Mouse (Mus musculus) forebrain, embryonic 11.5 days (tissue): ENCODE measurements around the gene Kdm2b. TPM values are rescaled to one million over a fixed set of nuclear protein-coding genes. Genes with fewer than 3 reads are reported as not detected.

Experiments
- ATAC-seq: fragments of 200-750 bp; cut with Nextera tagmentation; replicated peaks from 2 replicates; pipeline ENCODE4 v1.8.0; 2017; ENCODE audit warnings: moderate TSS enrichment; ENCODE audit not compliant: low FRiP score
- DNase-seq: peaks from one replicate; pipeline ENCODE4 v3.0.0-alpha.2; 2017; ENCODE audit warnings: low spot score
- H3K27ac ChIP-seq: fragments of 300-500 bp; sonication (generic); 2 replicates; pipeline ENCODE4 v1.5.1; 2014; ENCODE audit warnings: low read depth, low read length
- H3K27me3 ChIP-seq: fragments of 300-500 bp; sonication (generic); 2 replicates; pipeline ENCODE4 v1.6.1; 2014; ENCODE audit warnings: mild to moderate bottlenecking, low read length, mixed read lengths; ENCODE audit not compliant: control insufficient read depth, insufficient read depth
- H3K36me3 ChIP-seq: fragments of 300-500 bp; sonication (generic); 2 replicates; pipeline ENCODE4 v1.6.1; 2014; ENCODE audit warnings: mild to moderate bottlenecking, low read length, moderate library complexity, mixed read lengths; ENCODE audit not compliant: control insufficient read depth, insufficient read depth
- H3K4me1 ChIP-seq: fragments of 300-500 bp; sonication (generic); replicated peaks from 2 replicates; pipeline ENCODE4 v1.6.1; 2014; ENCODE audit warnings: low read length, mixed read lengths; ENCODE audit not compliant: control insufficient read depth, insufficient read depth
- H3K4me2 ChIP-seq: fragments of 300-500 bp; sonication (generic); 2 replicates; pipeline ENCODE4 v1.6.1; 2014; ENCODE audit warnings: low read depth, mild to moderate bottlenecking, low read length, moderate library complexity, mixed read lengths; ENCODE audit not compliant: severe bottlenecking
- H3K4me3 ChIP-seq: fragments of 300-500 bp; sonication (generic); 2 replicates; pipeline ENCODE4 v1.5.1; 2014; ENCODE audit warnings: low read depth, low read length
- H3K9ac ChIP-seq: fragments of 300-500 bp; sonication (generic); 2 replicates; pipeline ENCODE4 v1.6.1; 2014; ENCODE audit warnings: low read length
- H3K9me3 ChIP-seq: fragments of 300-500 bp; sonication (generic); 2 replicates; pipeline ENCODE4 v1.6.1; 2016; ENCODE audit warnings: low read length, mixed read lengths; ENCODE audit not compliant: control insufficient read depth
- WGBS: fragments of 180-500 bp; shearing (Covaris S2); extraction: QIAGEN DNeasy Blood & Tissue Kit; methylation state at CpG from one replicate; pipeline ENCODE4 v1.1.7; 2014; 5-methylcytosine and 5-hydroxymethylcytosine counted together
- polyA plus RNA-seq: library from polyadenylated mRNA; unstranded; fragments of >200 nt; fragmentation: Nextera tagmentation; extraction: Ambion mirVana; gene quantifications from 2 replicates; pipeline ENCODE4 v1.2.1, GENCODE M21; 2014

Kdm2b gene
- polyA plus RNA-seq, 1 experiment from 2014 or later = 92.4 TPM

- H3K9me3 ChIP-seq = no peaks in the 10 kb centered on the region
- ATAC-seq = no peak
- 89% methylated on average over 6 of the region's 6 CpGs for WGBS
- H3K36me3 ChIP-seq = no peaks in the 10 kb centered on the region
- no peak overlapping the region for H3K4me3 ChIP-seq
- no peak for DNase-seq
- H3K27me3 ChIP-seq = no peaks in the 10 kb centered on the region
- no peaks in the 10 kb centered on the region for H3K4me1 ChIP-seq
- H3K4me2 ChIP-seq = no peak overlapping the region
- H3K27ac ChIP-seq = no peak overlapping the region
- H3K9ac ChIP-seq = no peak overlapping the region
Measured at GRCm38 (mm10) chr5:123027436-123027835, 37.8 kb upstream of the Kdm2b start.

- Histone ChIP-seq H3K27me3 (no peaks in the 10 kb centered on the region), H3K4me1 (no peaks in the 10 kb centered on the region), H3K27ac (no peak overlapping the region), H3K4me3 (no peak overlapping the region), H3K36me3 (no peaks in the 10 kb centered on the region), H3K9me3 (no peaks in the 10 kb centered on the region), H3K9ac (no peak overlapping the region), H3K4me2 (no peak overlapping the region)
- WGBS = 71% methylated on average over 6 of the region's 6 CpGs
- DNase-seq = no peak
- no peak for ATAC-seq
Measured at GRCm38 (mm10) chr5:123026414-123026813, 36.8 kb upstream of the Kdm2b start.

DNA sequence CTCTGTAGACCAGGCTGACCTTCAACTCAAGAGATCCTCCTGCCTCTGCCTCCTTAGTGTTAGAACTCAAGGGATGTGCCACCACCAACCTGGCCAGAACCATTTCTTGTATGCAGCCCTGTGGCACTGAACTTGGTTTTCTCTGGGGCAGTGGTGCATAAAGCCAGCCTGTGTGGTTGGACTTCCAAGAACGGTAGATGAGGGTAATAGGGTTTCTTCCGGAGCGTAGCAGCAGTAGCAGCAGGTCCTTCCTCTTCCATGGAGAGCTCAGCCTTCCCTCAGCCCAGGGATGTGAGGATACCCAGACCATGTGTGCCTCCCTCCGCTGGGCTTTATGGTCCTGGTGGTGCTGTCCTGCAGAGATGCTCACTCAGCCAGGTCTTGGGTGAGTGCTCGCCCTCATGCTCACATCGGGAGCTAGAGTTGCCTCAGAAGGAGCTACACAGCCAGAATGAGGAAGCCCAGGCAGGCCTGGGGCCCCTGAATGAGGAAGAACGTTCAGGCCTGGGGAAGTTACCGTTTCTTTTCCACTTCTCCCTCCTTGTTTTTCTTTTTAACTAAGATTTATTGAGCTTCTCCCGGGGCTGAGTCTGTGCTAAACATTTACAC lies 35.4 kb upstream of the Kdm2b start:
- Histone ChIP-seq H3K36me3 (no peaks in the 10 kb centered on the region), H3K4me1 (no peaks in the 10 kb centered on the region), H3K27ac (no peak overlapping the region), H3K27me3 (no peaks in the 10 kb centered on the region), H3K4me2 (no peak overlapping the region), H3K4me3 (no peak overlapping the region), H3K9ac (no peak overlapping the region), H3K9me3 (no peaks in the 10 kb centered on the region)
- no peak for ATAC-seq
- 95% methylated on average over 9 of the region's 9 CpGs for WGBS
- DNase-seq = no peak

DNA sequence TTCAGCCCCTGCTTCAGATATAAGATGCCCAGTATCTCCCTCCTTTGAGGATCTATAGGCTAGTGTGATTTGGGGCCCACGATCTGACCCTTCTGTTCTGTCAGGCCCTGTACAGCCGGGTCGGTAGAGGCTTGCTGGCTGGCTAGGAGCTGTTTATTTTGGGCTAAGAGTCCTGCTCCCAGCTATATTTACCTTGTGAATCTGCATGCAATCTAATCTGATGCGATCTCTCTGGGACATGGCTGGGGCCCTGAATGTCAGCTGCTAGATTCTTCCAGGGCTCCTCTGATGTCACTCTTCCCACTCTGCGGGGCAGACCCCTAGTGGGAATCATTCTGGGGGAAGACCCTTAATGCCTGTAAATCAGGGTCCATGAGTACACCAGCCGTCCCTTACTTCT lies 34.7 kb upstream of the Kdm2b start:
- H3K27me3 ChIP-seq = no peaks in the 10 kb centered on the region
- H3K4me3 ChIP-seq = no peak overlapping the region
- DNase-seq (no peak), ATAC-seq (no peak)
- H3K36me3 ChIP-seq = no peaks in the 10 kb centered on the region
- WGBS = 95% methylated on average over 6 of the region's 6 CpGs
- H3K27ac ChIP-seq = no peak overlapping the region
- H3K9ac ChIP-seq = no peak overlapping the region
- no peak overlapping the region for H3K4me2 ChIP-seq
- H3K4me1 ChIP-seq = peaks cover 4% of the 10 kb centered on the region; the same call in 1 of the 2 replicates
- H3K9me3 ChIP-seq = no peaks in the 10 kb centered on the region

DNA sequence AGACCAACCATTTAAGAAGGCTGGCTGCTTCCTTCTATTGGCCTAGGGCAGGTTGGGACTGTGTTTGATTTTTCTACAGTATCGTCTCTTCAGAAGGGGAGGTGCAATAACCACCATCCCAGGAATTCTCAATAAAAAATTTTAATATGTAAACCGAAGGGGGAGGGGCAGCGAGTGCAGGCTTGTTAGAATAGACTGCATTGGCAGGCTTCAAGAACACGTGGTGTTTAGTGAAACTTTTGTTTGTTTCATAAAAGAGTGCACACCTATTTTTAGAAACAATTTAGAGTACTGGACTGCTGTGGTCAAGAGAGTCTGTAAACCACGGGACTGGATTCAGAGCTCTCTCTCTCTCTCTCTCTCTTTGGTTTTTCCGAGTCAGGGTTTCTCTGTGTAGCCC lies 33.4 kb upstream of the Kdm2b start:
- Histone ChIP-seq H3K4me3 (no peak overlapping the region), H3K9me3 (no peaks in the 10 kb centered on the region), H3K4me2 (no peak overlapping the region), H3K4me1 (peaks cover 8% of the 10 kb centered on the region; the same call in 1 of the 2 replicates), H3K9ac (no peak overlapping the region), H3K27ac (no peak overlapping the region), H3K36me3 (no peaks in the 10 kb centered on the region), H3K27me3 (no peaks in the 10 kb centered on the region)
- WGBS = 88% methylated on average over 6 of the region's 6 CpGs
- ATAC-seq (no peak), DNase-seq (no peak)

DNA sequence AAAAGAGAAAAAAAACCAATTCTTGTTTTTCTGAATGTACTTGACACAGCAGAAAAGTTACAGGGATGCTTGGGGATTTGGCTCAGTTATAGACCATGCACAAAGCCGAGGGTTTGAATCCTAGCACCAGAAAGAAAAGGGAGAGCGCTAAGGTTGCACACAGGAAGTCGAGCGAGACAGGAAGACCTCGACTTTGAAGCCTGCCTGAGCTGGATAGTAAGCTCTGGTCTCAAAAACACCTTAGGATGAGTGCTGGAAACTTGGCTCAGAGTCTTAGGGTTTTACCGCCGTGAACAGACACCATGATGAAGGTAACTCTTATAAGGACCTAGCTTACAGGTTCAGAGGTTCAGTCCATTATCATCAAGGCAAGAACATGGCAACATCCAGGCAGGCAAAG lies 31.8 kb upstream of the Kdm2b start:
- no peak overlapping the region for H3K9ac ChIP-seq
- H3K9me3 ChIP-seq = no peaks in the 10 kb centered on the region
- no peak overlapping the region for H3K27ac ChIP-seq
- no peak overlapping the region for H3K4me3 ChIP-seq
- H3K27me3 ChIP-seq = no peaks in the 10 kb centered on the region
- H3K4me1 ChIP-seq = peaks cover 8% of the 10 kb centered on the region; the same call in 1 of the 2 replicates
- H3K4me2 ChIP-seq = no peak overlapping the region
- H3K36me3 ChIP-seq = no peaks in the 10 kb centered on the region
- ATAC-seq (no peak), DNase-seq (no peak)
- WGBS = 91% methylated on average over 7 of the region's 7 CpGs

DNA sequence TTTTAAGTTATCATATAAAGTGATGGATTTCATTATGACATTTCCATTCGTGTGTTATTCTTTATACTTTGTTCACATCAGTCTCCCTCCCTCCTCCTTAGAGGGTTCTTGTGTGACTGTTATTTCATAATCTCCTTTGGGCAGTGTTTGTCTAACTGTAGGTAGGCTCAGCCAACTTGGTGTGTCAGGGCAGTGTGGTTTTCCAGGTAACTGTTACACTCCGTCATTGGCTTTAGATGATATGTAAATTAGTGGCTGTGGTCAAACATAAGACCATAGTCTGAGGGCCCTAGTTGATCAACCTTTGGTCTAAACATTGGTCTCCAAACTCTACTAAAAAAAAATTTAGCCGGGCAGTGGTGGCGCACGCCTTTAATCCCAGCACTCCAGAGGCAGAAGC lies 30.8 kb upstream of the Kdm2b start:
- DNase-seq (no peak), ATAC-seq (no peak)
- Histone ChIP-seq H3K27me3 (peaks cover 2% of the 10 kb centered on the region; the same call in 1 of the 2 replicates), H3K27ac (no peak overlapping the region), H3K4me3 (no peak overlapping the region), H3K9ac (no peak overlapping the region), H3K9me3 (no peaks in the 10 kb centered on the region), H3K36me3 (no peaks in the 10 kb centered on the region), H3K4me1 (peaks cover 15% of the 10 kb centered on the region; the same call in 1 of the 2 replicates), H3K4me2 (no peak overlapping the region)
- WGBS = 94% methylated on average over 5 of the region's 5 CpGs

DNA sequence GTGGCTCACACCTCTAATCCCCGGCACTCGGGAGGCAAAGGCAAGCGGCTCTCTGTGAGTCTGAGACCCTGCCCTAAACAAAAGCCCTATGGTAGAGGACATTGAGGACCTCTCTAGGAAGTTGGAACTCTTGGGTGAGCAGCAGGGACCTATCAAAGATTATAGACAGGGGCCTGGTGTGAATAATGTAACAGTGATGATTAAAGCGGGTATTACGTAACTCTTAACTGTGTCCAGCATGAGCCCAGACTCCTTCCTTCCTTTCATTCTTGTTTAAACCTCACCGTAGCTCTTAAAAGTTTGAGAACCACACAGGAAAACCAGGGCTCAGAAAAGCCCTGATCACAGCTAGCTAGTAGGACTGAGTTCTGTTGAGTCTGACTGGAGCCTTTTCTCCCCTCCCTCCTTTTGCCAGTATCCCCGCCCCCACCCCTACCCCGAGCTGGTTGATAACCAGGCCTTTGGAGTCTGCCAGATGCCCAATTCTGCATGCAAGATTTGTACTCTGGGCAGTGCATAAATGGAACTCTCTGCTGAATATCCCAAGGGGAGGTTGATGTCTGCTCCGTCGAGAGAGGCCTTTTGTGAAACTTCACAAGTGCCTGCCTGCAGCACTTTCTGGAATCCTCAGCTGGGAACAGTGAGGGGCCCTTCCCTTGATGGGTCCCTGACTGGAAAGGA lies 29.9 kb upstream of the Kdm2b start:
- H3K9ac ChIP-seq = no peak overlapping the region
- ATAC-seq = no peak
- H3K4me2 ChIP-seq = no peak overlapping the region
- H3K27me3 ChIP-seq = peaks cover 2% of the 10 kb centered on the region; the same call in 1 of the 2 replicates
- 56% methylated on average over 10 of the region's 10 CpGs for WGBS
- peaks cover 16% of the 10 kb centered on the region; the same call in 1 of the 2 replicates for H3K4me1 ChIP-seq
- H3K36me3 ChIP-seq = no peaks in the 10 kb centered on the region
- H3K27ac ChIP-seq = peak overlapping the region; percentile 68; the same call in 1 of the 2 replicates
- no peak for DNase-seq
- no peaks in the 10 kb centered on the region for H3K9me3 ChIP-seq
- no peak overlapping the region for H3K4me3 ChIP-seq

DNA sequence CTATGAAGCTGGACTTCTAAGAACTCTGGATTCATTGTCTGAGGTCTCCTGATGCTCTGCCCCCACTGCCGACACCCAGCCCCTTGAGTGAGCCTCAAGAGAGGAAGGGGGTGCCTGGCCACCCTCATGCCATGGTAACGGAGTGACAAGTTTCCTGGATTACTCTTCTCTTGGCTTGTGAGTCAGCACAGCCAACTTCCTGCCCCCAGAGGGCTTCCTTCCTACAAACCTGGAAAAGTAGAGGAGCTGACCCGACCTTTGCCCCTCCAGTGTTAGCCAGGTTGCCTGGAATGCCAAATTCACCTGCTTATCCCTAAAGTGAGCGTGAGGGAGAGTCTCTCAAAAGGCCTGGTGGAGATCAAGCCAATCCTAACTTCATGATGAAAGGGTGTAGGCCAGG lies 27.9 kb upstream of the Kdm2b start:
- H3K27me3 ChIP-seq = peaks cover 2% of the 10 kb centered on the region; the same call in 1 of the 2 replicates
- no peaks in the 10 kb centered on the region for H3K36me3 ChIP-seq
- H3K27ac ChIP-seq = no peak overlapping the region
- peaks cover 17% of the 10 kb centered on the region; the same call in 1 of the 2 replicates for H3K4me1 ChIP-seq
- H3K4me3 ChIP-seq = no peak overlapping the region
- H3K9me3 ChIP-seq = no peaks in the 10 kb centered on the region
- ATAC-seq (no peak), DNase-seq (no peak)
- H3K9ac ChIP-seq = no peak overlapping the region
- H3K4me2 ChIP-seq = no peak overlapping the region
- WGBS = 89% methylated on average over 4 of the region's 4 CpGs
